Mouse (Mus musculus) lung, postnatal 25 days (tissue): ENCODE results near the gene Daw1.

Source experiments
- DNase-seq: peaks from one replicate; pipeline ENCODE4 v3.0.0; 2022; ENCODE audit warnings: low spot score

Gene Daw1

GRCm38 (mm10) chr1:83159603-83160002 is at the start of gene Daw1:
TSS of gene Daw1 (plus strand) at chr1:83159752.
- peak; percentile 35 for DNase-seq

GRCm38 (mm10) chr1:83110992-83111391 is 48.6 kb upstream of the Daw1 start:
- no peak for DNase-seq

- no peak for DNase-seq
Measured at GRCm38 (mm10) chr1:83111726-83112125, 47.8 kb upstream of the Daw1 start.

GRCm38 (mm10) chr1:83116447-83117137 is 43.0 kb upstream of the Daw1 start, which contains the start of gene Ccl20:
TSS of gene Ccl20 (plus strand) at chr1:83116766.
- DNase-seq, result no peak

- no peak for DNase-seq
Measured at GRCm38 (mm10) chr1:83117217-83117616, 42.3 kb upstream of the Daw1 start.

GRCm38 (mm10) chr1:83117661-83118060 is 41.9 kb upstream of the Daw1 start:
- DNase-seq, result no peak

GRCm38 (mm10) chr1:83119903-83120302 is 39.6 kb upstream of the Daw1 start:
- no peak for DNase-seq

- no peak for DNase-seq
Measured at GRCm38 (mm10) chr1:83120312-83120711, 39.2 kb upstream of the Daw1 start.

- no peak for DNase-seq
Measured at GRCm38 (mm10) chr1:83123201-83123600, 36.4 kb upstream of the Daw1 start.

GRCm38 (mm10) chr1:83135829-83136228 is 23.7 kb upstream of the Daw1 start:
- DNase-seq, result peak; percentile 70

GRCm38 (mm10) chr1:83137847-83138246 is 21.7 kb upstream of the Daw1 start:
- no peak for DNase-seq

- no peak for DNase-seq
Measured at GRCm38 (mm10) chr1:83138721-83139120, 20.8 kb upstream of the Daw1 start.

- DNase-seq, result no peak
Measured at GRCm38 (mm10) chr1:83141510-83141909, 18.0 kb upstream of the Daw1 start.

- DNase-seq, result peak; percentile 74
Measured at GRCm38 (mm10) chr1:83142055-83142454, 17.5 kb upstream of the Daw1 start.

- no peak for DNase-seq
Measured at GRCm38 (mm10) chr1:83146547-83146946, 13.0 kb upstream of the Daw1 start.

- DNase-seq, result peak; percentile 34
Measured at GRCm38 (mm10) chr1:83150227-83150626, 9.3 kb upstream of the Daw1 start.

- DNase-seq, result no peak
Measured at GRCm38 (mm10) chr1:83152961-83153360, 6.6 kb upstream of the Daw1 start.

- DNase-seq, result no peak
Measured at GRCm38 (mm10) chr1:83156876-83157275, 2.7 kb upstream of the Daw1 start.

- no peak for DNase-seq
Measured at GRCm38 (mm10) chr1:83161658-83162057, 2.1 kb downstream of the Daw1 start.

- no peak for DNase-seq
Measured at GRCm38 (mm10) chr1:83164027-83164426, 4.5 kb downstream of the Daw1 start.

- no peak for DNase-seq
Measured at GRCm38 (mm10) chr1:83169158-83169557, 9.6 kb downstream of the Daw1 start.

GRCm38 (mm10) chr1:83175985-83176384 is 16.4 kb downstream of the Daw1 start:
- no peak for DNase-seq

GRCm38 (mm10) chr1:83179531-83179930 is 20.0 kb downstream of the Daw1 start:
- DNase-seq, result no peak

GRCm38 (mm10) chr1:83181418-83181817 is 21.9 kb downstream of the Daw1 start:
- DNase-seq, result no peak
